Mouse (Mus musculus): ENCODE results near the gene Exoc2.

GRCm38 (mm10) chr13:30834859-30835258 lies 139.0 kb downstream of the Exoc2 start:
- no peak for TF ChIP-seq CTCF (IDR thresholded peaks at IDR 0.05; ENCODE audit: low read depth)
- no peak for TF ChIP-seq EP300 (optimal IDR thresholded peaks at IDR 0.05)
